In the genomic region with DNA sequence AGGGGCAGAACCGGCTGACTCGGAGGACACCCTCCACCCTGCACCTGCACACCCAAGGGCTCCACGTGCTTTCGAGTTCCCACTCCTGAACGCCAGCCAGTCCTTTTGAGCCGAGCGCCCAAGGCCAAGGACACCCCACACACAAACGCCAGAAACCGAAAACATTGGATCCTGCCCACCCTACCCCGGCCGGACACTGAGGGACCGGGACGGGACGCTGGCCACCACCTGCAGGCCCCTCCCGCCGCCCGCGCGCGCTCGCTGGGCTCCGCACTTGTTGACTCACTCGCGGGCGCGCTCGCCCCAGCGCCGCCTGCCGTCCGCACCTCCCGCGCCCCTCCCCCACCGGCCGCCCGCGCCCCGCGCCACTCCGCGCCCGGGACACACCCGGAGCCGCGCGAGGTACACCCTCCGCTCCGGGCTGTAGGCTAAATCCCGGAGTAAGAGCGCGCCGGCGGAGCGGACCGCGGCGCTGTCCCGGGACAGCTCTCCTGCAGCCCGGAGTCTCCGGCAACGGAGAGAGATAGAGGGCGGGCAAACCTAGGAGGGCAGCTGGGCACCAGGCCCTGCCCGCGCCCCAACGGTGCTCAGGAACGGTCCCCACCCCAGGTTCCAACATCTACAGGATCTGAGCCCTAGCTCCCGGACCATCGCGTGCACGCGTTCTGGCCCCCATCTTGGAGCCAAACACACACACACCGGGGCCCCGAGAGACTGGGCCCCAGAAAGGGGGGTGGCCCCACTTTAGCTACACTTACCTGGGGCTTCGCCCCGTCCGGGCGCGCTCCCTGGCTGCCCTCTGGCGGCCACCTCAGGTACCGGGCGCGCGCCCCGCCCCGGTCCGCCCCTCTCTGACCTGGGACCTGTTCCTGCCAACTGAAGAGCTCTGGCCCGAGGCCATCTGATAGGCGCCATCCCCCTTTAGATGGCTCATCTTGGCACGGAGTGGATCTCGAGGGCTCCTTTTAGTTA, we compare ENCODE assay signal across 8 mouse cellular contexts. TPM values are rescaled to one million over a fixed set of nuclear protein-coding genes. Genes with fewer than 3 reads are reported as not detected.
DNase-seq lines count a peak whose midpoint lies in the region; ATAC-seq lines count a peak whose summit lies in the region.

No protein-coding gene starts in this region.

- peak overlapping the region; percentile 76 for H3K27ac ChIP-seq in limb, embryonic 10.5 days
- no peak overlapping the region for H3K27ac ChIP-seq in midbrain, embryonic 12.5 days (replicated peaks)

- H3K9ac ChIP-seq in midbrain, embryonic 12.5 days (replicated peaks): peak overlapping the region; percentile 60

- WGBS in limb, embryonic 10.5 days: under 1% methylated on average over 90 of the region's 90 CpGs
- under 1% methylated on average over 80 of the region's 90 CpGs for WGBS in midbrain, embryonic 12.5 days

- peak overlapping the region; percentile 63 for H3K4me3 ChIP-seq in limb, embryonic 10.5 days
- peak overlapping the region; percentile 63 for H3K4me3 ChIP-seq in midbrain, embryonic 12.5 days

- no peaks in the 10 kb centered on the region for H3K36me3 ChIP-seq in limb, embryonic 10.5 days
- no peaks in the 10 kb centered on the region for H3K36me3 ChIP-seq in midbrain, embryonic 12.5 days

- peaks cover 64% of the 10 kb centered on the region for H3K27me3 ChIP-seq in limb, embryonic 10.5 days (ENCODE audit: low read depth, poor library complexity, severe bottlenecking)
- peaks cover 67% of the 10 kb centered on the region for H3K27me3 ChIP-seq in midbrain, embryonic 12.5 days

- peak; percentile 91 for ATAC-seq in inflammation-experienced regulatory T-cells, adult 6 months
- peak; percentile 67 for ATAC-seq in midbrain, embryonic 12.5 days (ENCODE audit: low FRiP score, low read depth)

- peak overlapping the region; percentile 98 for H3K4me2 ChIP-seq in midbrain, embryonic 12.5 days (replicated peaks)

- peaks cover 45% of the 10 kb centered on the region for H3K4me1 ChIP-seq in limb, embryonic 10.5 days
- peaks cover 45% of the 10 kb centered on the region for H3K4me1 ChIP-seq in midbrain, embryonic 12.5 days

- peak; percentile 91 to 94 for DNase-seq in adrenal gland, adult 18-20 months (ENCODE audit: low spot score in 2 of 2)
- peak; percentile 77 for DNase-seq in embryo, embryonic 10.5 days (ENCODE audit: low spot score)
- peak; percentile 76 for DNase-seq in gastrocnemius, postnatal 25 days
- DNase-seq in limb, embryonic 10.5 days (ENCODE audit: low spot score): peak; percentile 83
- DNase-seq in skeletal muscle tissue, adult 2 months (ENCODE audit: low read depth, low spot score): peak; percentile 62
- DNase-seq in adipocyte (ENCODE audit: low spot score): no peak

- no peaks in the 10 kb centered on the region for H3K9me3 ChIP-seq in limb, embryonic 10.5 days (replicated peaks)
- no peaks in the 10 kb centered on the region for H3K9me3 ChIP-seq in midbrain, embryonic 12.5 days

RNA-seq across cellular contexts. Expression of a gene that starts 28.5 kb away (rescaled TPM):
- 10 to 100 TPM; 15.0 to 17.0 TPM for total RNA-seq in adrenal gland, adult 18-20 months (2021)
- total RNA-seq in gastrocnemius, postnatal 25 days (2021): 1 to 10 TPM; 8.2 to 8.6 TPM
- polyA plus RNA-seq in inflammation-experienced regulatory T-cells, adult 6 months (2017; shearing (Covaris generic)): 1 to 10 TPM; 5.6 to 7.4 (median 6.7) TPM
- 1.2 and 2.4 TPM in 2 replicates for polyA plus RNA-seq in limb, embryonic 10.5 days (2016; fragmentation: Nextera tagmentation; extraction: Ambion mirVana)
- 0.84 and 0.93 TPM in 2 replicates for polyA plus RNA-seq in midbrain, embryonic 12.5 days (2016; fragmentation: Nextera tagmentation; extraction: Ambion mirVana)

RNA-seq across cellular contexts. Expression of a gene that starts 33.0 kb away (rescaled TPM):
- not detected for total RNA-seq in adrenal gland, adult 18-20 months (2021)
- not detected for total RNA-seq in gastrocnemius, postnatal 25 days (2021)
- polyA plus RNA-seq in inflammation-experienced regulatory T-cells, adult 6 months (2017; shearing (Covaris generic)): under 1 TPM in 1 of 3 experiments, not detected in 2; 0.62 TPM
- 0.36 TPM in 1 of 2 replicates, not detected in the other for polyA plus RNA-seq in limb, embryonic 10.5 days (2016; fragmentation: Nextera tagmentation; extraction: Ambion mirVana)
- 0.40 and 1.1 TPM in 2 replicates for polyA plus RNA-seq in midbrain, embryonic 12.5 days (2016; fragmentation: Nextera tagmentation; extraction: Ambion mirVana)
